Mouse (Mus musculus): ENCODE results near the gene Psenen.

The Psenen gene

GRCm38 (mm10) chr7:30563117-30563905, at the start of gene Psenen, which contains the start of the genes U2af1l4 and Gm49396:
Gene Psenen (minus strand): TSS chr7:30563627.
Gene U2af1l4 (plus strand): TSS chr7:30563301.
Gene Gm49396 (plus strand): TSS chr7:30563344.
- WGBS: under 1% methylated on average over 45 of the region's 45 CpGs

- WGBS: 70% methylated on average over 8 of the region's 8 CpGs
Measured at GRCm38 (mm10) chr7:30612654-30613402, 49.4 kb upstream of the Psenen start, which contains the start of gene Upk1a. Gene Upk1a (minus strand): TSS chr7:30612847.

- WGBS: 77% methylated on average over 7 of the region's 7 CpGs
Measured at GRCm38 (mm10) chr7:30610043-30610442, 46.6 kb upstream of the Psenen start.

- WGBS: 52% methylated on average over 16 of the region's 16 CpGs
Measured at GRCm38 (mm10) chr7:30608476-30608875, 45.0 kb upstream of the Psenen start.

GRCm38 (mm10) chr7:30607706-30608309, 44.4 kb upstream of the Psenen start:
- WGBS: 39% methylated on average over 8 of the region's 8 CpGs

- WGBS: 93% methylated on average over 8 of the region's 8 CpGs
Measured at GRCm38 (mm10) chr7:30604944-30605343, 41.5 kb upstream of the Psenen start.

- WGBS: 61% methylated on average over 8 of the region's 8 CpGs
Measured at GRCm38 (mm10) chr7:30604424-30604823, 41.0 kb upstream of the Psenen start.

- 68% methylated on average over 3 of the region's 3 CpGs for WGBS
Measured at GRCm38 (mm10) chr7:30602583-30602982, 39.2 kb upstream of the Psenen start.

- 60% methylated on average over 7 of the region's 7 CpGs for WGBS
Measured at GRCm38 (mm10) chr7:30600651-30601050, 37.2 kb upstream of the Psenen start.

- whole genome bisulfite sequencing: 2% methylated on average over 16 of the region's 16 CpGs
Measured at GRCm38 (mm10) chr7:30599933-30600353, 36.5 kb upstream of the Psenen start.

GRCm38 (mm10) chr7:30598786-30599185, 35.4 kb upstream of the Psenen start, which contains the start of gene Zbtb32:
Gene Zbtb32 (minus strand): TSS chr7:30598909.
- 94% methylated on average over 12 of the region's 12 CpGs for WGBS

GRCm38 (mm10) chr7:30596811-30597210, 33.4 kb upstream of the Psenen start:
- WGBS: 41% methylated on average over 5 of the region's 5 CpGs

- WGBS: 84% methylated on average over 5 of the region's 5 CpGs
Measured at GRCm38 (mm10) chr7:30596093-30596492, 32.7 kb upstream of the Psenen start.

GRCm38 (mm10) chr7:30594510-30595024, 31.1 kb upstream of the Psenen start:
- 68% methylated on average over 4 of the region's 4 CpGs for WGBS

GRCm38 (mm10) chr7:30593579-30594509, 30.4 kb upstream of the Psenen start:
- 80% methylated on average over 10 of the region's 10 CpGs for WGBS

GRCm38 (mm10) chr7:30592772-30593423, 29.5 kb upstream of the Psenen start:
- 70% methylated on average over 5 of the region's 5 CpGs for WGBS

GRCm38 (mm10) chr7:30591605-30591951, 28.2 kb upstream of the Psenen start:
- WGBS: 58% methylated on average over 4 of the region's 4 CpGs

GRCm38 (mm10) chr7:30590927-30591604, 27.6 kb upstream of the Psenen start:
- WGBS: 93% methylated on average over 9 of the region's 9 CpGs

- WGBS: 29% methylated on average over 40 of the region's 40 CpGs
Measured at GRCm38 (mm10) chr7:30589435-30590301, 26.2 kb upstream of the Psenen start.
